Mouse (Mus musculus) brain, embryonic 14.5 days (tissue): ENCODE measurements at regions not wholly inside any gene's neighbourhood (a gene's known extent, or its start where the extent isn't known, plus 50 kb on each side); places are given as distances from the start of the nearest gene placed in this dataset.
"Not testable (repeated sequence)": the region's sequence is repeated elsewhere in the genome, so short reads cannot be mapped to it uniquely, and the experiment has no call there.

Experiments used
- DNase-seq: peaks from one replicate; pipeline ENCODE4 v3.0.0-alpha.2; 2011; ENCODE audit warnings: low read depth
- CTCF ChIP-seq: fragments of 200-500 bp; IDR thresholded peaks from 2 replicates; pipeline ENCODE4 v1.5.1; 2012; ENCODE audit warnings: inconsistent platforms, mild to moderate bottlenecking, moderate library complexity, borderline replicate concordance; ENCODE audit not compliant: insufficient read depth, insufficient read length; ENCODE audit errors: extremely low read depth
- POLR2A ChIP-seq: fragments of 200-500 bp; IDR thresholded peaks from 2 replicates; pipeline ENCODE4 v1.6.1; 2012; ENCODE audit warnings: mild to moderate bottlenecking, inconsistent platforms, borderline replicate concordance; ENCODE audit not compliant: poor library complexity, insufficient read depth, insufficient read length, severe bottlenecking; ENCODE audit errors: extremely low read depth

DNA sequence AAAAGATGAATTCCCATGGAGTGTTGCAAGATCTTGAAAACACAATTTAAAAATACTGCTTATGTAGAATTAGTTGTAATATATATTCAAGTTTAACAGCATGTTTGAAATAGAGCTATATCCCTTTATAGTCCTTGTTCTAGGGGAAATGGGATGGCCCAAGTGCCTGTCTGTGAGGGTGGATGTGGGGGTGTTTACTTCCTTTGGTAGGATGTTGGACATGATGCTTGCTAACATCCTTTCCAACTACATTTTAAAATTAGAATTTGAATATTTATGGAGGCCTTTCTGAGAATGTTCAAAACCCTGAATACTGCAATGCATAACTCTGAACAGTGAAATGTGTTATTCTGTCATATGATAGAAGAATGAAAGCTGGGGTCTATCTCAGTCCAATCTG lies 903.6 kb downstream of the Gm9195 start:
- TF ChIP-seq POLR2A (no peak), CTCF (no peak)

DNA sequence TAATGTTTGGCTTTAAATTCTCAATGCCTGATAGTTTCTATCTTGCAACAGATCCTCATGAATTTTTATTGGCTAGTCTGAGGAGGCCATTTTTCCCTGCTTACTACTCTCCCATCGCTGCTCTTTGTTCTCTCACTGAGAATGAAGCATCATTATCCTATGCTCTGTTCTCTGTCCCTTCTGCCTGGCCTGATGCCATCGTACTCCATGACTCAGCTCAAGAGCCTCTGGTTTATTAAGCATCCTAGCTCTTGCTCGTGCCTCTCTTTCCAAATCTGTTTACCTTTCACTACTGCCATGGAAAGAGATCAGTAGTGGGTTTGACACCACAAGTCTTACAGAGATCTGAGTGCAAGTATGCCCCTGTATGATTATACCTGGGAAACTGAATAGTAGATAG lies 926.8 kb downstream of the Gm9195 start:
- peak; percentile 19 for DNase-seq
- TF ChIP-seq CTCF (no peak), POLR2A (no peak)

More for the DNA sequence above, 903.6 kb downstream of the Gm9195 start:
- DNase-seq, result no peak

DNA sequence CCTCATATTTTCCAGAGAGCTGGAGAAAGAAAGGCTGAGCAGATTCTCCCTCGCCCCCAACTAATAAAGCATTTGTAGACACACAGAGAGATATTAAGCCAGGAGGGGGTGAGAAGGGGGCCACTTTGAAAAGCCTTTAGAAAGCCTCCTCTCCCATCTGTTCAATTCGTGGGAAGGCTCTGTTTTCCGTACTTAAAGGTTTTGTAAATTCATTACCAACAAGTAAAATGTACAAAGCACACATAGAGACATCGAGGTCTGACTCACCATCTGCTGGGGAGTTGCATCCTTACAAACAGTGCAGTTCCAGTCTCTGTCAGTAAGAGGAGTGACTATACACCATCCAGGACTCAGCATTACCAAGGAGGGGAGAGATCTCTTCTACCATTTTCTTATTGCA lies 929.7 kb downstream of the Gm9195 start:
- DNase-seq, result peak; percentile 71
- TF ChIP-seq POLR2A (no peak), CTCF (no peak)

DNA sequence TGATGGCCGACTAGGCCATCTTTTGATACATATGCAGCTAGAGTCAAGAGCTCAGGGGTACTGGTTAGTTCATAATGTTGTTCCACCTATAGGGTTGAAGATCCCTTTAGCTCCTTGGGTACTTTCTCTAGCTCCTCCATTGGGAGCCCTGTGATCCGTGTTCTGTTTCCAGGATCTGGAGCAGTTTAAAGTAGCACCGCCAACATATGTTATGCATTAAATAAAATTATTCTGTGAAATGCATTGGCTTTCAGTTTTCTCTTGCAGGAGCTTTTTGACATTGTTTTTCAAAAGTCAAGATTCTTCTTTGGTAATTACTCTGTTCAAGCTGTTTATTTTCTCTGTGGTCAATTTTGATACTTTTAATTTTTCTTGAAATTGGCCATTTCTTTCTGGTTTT lies 937.3 kb downstream of the Gm9195 start:
- DNase-seq, result not testable (repeated sequence)

DNA sequence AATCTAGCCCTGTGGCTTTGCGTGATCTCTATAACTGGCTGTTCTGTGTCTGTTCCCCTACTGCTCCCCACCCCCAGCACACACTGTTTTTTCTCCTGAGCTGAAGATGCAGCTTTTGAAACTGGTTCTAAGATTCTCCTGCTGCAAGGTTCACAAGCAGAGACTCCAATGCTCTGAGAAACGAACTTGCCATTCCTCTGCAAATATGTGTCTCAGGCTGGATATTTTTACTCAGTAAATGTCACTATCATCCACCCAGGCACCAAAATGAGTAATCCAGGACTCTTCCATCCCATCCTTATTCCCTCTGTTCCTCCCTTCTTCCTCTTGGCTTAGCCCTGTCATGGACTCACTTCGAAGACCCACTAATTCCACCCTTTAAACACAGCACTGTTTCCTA lies 943.9 kb upstream of the Fam160b2 start:
- no peak for TF ChIP-seq CTCF
- no peak for TF ChIP-seq POLR2A

DNA sequence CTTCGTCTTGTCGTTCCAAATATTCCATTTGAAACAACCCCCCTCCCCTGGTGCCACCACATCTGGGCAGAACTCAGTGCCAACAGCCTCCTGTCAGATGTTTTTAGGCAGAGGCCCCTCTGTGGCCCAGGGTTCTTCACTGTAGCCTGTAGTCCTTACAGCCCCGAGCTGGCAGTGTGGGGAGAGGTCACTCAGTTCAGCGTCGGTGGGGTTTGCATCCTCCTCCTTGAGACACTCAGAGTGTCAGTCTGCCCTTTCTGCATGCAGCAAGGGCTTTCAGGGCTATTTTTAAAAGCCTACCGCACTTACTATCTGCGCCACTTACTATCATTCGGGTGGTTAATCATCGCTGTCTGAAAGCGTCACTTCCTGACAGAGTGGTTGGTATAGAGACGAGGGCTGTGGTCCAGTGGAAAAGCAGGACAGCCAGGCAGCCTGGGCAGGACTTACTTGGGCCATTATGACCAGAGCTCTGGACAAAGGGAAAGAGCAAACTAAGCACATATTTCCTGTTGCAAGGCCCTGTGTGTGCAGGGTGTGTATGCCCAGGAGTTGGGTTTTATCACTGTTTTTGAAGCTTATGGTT lies 932.5 kb upstream of the Fam160b2 start:
- DNase-seq, result no peak
- no peak for TF ChIP-seq POLR2A

More for the DNA sequence above, 943.9 kb upstream of the Fam160b2 start:
- no peak for DNase-seq

DNA sequence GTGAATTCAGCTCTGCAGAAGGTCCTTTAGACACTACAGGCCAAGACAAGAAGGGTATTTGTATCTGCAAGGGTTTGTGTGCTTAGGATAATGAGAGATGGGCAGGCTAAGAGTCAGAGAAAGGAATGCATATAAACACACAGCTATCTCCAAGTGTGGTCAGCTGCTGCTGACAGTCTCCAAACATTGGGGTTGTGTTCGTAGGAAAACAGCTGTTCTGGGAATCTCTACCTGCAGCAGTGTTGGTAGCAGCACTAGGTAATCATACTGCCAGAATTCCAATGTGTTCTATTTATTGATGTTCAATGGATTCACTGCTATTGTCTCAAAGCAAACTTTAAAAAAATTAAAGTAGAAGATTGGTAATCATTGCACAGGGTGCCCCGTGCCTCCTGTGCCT lies 931.7 kb upstream of the Fam160b2 start:
- TF ChIP-seq POLR2A (no peak), CTCF (no peak)

DNA sequence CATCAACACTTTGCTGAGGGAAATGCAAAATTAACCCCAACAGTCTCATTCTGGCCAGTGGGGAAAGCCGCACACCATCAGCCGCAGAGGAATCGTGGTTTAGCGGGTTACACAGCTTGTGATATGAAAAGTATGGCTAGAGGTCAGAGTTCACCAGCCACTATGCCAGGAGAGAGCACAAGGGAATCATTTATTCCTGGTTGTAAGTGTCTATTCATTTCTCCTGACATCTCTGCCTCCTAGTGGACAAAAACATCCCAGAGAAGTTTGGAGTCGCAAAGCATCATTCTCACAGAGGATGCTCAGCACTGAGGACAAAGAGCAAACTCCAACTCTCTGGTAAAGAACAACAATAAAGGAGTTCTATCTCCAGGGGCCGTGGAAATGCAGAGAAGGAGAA lies 930.8 kb upstream of the Fam160b2 start:
- TF ChIP-seq CTCF (no peak; the same call in 1 of the 2 replicates), POLR2A (no peak)

More for the DNA sequence above, 931.7 kb upstream of the Fam160b2 start:
- no peak for DNase-seq

DNA sequence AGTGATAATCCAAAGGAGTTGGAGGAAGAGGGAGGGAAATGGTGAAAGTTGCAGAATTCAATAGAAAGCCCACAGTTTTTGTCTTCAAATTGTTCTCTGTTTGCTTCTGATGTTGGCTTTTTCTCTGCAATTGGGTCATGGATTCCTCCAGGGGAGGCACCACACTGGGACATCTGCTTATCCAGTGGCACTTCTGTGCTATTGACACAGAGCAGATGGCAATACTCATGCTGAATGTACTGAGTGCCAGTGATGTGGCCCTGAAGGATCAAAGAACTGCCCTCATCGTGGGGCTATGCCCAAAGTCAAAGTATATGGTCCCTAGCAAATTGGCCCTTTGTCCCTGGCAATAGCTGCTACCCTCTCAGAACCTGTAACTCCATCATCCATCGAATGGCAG lies 918.9 kb upstream of the Fam160b2 start:
- TF ChIP-seq POLR2A (no peak), CTCF (no peak)
- no peak for DNase-seq

More for the DNA sequence above, 930.8 kb upstream of the Fam160b2 start:
- no peak for DNase-seq

DNA sequence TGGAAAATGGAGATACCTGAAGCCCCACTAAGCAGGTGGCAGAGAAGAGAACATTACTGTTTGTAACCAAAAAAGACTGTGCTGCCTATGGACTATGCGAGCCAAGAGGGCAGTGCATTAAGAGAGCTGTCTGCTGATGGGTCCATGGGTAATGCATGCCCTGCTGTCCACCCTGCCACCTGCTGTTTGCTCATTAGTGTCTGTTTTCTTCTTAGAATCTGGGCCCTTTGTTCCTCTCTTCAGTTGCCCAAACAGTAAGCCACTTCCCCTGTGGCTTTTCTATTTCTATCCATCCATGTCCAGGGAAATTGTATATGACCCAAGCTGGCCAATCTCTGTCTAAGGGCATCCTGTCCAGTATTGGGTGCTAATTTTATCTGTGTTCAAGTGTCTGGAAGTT lies 901.2 kb upstream of the Fam160b2 start:
- TF ChIP-seq POLR2A (no peak), CTCF (no peak)
- DNase-seq, result no peak

DNA sequence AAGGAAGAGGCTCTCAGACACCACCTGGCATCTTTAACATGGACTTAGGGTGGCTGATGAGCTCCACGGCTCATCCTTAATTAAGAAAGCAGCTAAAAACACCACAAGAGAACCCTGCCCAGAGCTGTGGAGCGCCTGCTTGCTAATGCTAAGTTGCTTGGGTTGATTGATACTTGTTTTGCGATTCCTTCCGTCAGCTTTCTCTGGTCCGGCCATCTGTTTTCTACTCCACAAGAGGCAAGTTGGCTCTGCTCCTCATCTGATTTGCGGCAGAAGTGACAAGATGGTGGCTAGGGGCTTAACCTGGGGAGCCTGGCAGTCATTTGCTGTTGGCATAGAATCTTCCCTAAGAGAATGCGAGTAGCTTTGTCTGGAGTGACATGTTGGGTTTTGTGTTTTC lies 891.6 kb upstream of the Fam160b2 start:
- no peak for TF ChIP-seq CTCF
- no peak for TF ChIP-seq POLR2A
- peak; percentile 74 for DNase-seq

DNA sequence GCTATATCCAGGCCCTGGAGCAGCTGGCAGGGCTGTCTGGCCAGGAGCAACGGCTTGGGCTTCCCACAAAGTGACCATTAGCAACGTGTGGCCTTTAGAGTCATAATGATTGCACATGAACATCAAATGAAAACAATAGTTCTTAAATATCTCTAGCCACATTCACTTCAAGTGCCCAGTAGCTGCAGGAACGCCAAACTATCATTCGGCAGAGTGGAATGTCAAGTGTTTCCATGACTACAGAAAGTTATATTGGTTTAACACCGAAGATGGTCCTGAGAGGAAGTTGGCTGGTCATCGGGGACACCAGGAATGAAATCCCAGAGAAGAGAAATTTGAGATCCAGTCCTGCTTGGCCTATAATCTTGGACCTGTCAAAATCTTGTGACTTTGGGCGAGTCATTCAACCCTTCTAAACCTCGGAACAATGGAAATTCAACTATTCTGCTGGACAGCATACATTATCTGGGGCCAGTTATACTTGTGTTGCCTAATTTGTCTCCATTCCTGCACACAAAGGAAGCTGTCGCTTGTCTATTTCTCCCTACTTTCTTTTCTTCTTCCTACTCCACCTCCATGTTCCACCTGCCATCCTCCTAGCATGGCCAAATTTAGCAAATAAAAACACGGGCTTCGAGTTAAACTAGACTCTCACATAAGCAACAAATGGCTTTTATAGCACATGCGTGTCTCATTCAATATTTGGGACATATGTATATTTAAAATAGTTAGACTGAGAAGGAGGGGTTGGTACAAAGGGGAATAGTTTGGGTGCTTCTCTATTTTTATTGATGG lies 886.7 kb upstream of the Fam160b2 start:
- DNase-seq, result no peak
- TF ChIP-seq POLR2A, result no peak
- no peak for TF ChIP-seq CTCF

DNA sequence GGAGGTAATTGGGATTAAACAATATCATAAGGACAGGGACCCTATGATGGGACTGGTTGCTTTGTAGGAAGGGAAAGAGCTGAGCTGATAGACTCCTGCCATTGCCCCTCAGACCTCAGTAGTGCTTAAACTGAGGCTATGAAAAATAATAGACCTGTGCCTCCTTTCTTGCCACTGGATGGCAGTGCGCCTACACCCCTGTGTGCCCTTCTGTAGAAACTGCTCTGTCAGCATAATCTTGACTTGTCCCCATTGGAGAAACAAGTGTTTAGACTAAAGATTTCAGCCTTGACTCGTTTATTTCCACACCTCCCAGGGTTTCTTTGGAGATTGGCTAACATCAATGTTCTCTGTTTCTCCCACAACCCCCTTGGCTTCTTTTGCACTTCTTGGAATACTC lies 876.0 kb upstream of the Fam160b2 start:
- peak; percentile 47 for DNase-seq
- TF ChIP-seq CTCF (peak; percentile 45; the same call in 1 of the 2 replicates), POLR2A (no peak)

DNA sequence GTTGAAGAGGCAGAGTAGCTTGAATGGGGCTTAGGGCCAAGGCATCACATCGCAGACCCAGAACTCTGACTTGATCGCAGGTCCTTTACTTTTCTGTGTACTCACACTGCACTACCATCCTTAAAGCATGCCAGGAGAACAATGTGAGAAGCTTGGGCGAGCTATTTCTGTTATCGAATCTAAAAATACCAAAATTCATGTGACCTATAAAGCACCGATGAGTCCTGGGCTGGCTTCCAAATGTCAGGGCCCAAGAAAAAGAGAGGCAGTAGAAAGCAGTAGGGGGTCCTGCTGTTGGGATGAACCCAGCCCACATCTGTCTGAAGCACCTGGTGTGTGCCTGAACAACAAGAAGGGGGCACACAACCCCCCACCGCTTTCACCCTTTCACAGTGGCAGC lies 874.3 kb upstream of the Fam160b2 start:
- no peak for DNase-seq
- TF ChIP-seq POLR2A (no peak), CTCF (no peak)
